Mouse (Mus musculus) MEL (cell line): Measurements from ENCODE around the gene Vps50.

Experiments used
- CTCF ChIP-seq, 3 experiments: IDR thresholded peaks in 2 of 3; conservative IDR thresholded peaks in 1 of 3; 2 replicates each; pipeline ENCODE4 v1.5.1; 2011 to 2012; ENCODE audit warnings: low read length in 3 of 3, low read depth in 2 of 3, mild to moderate bottlenecking in 2 of 3, improper control_type of control experiment in 1 of 3, inconsistent platforms in 1 of 3, mixed read lengths in 1 of 3, moderate library complexity in 1 of 3; ENCODE audit not compliant: control insufficient read depth in 1 of 3, insufficient read depth in 1 of 3, poor library complexity in 1 of 3, severe bottlenecking in 1 of 3
- ELF1 ChIP-seq: IDR thresholded peaks from 2 replicates; pipeline ENCODE4 v1.6.1; 2014; ENCODE audit warnings: low read depth, mild to moderate bottlenecking, inconsistent platforms, low read length, improper control_type of control experiment, moderate library complexity
- EP300 ChIP-seq, 2 experiments: IDR thresholded peaks; 2 replicates each; pipeline ENCODE4 v1.6.1; 2011; ENCODE audit warnings: improper control_type of control experiment in 2 of 2, low read length in 2 of 2, low read depth in 1 of 2, mild to moderate bottlenecking in 1 of 2
- GATA1 ChIP-seq: IDR thresholded peaks from 2 replicates; pipeline ENCODE4 v1.6.1; 2011; ENCODE audit warnings: low read depth, low read length, improper control_type of control experiment
- HCFC1 ChIP-seq: IDR thresholded peaks from 2 replicates; pipeline ENCODE4 v1.6.1; 2012; ENCODE audit warnings: low read depth, mild to moderate bottlenecking, inconsistent platforms, low read length, improper control_type of control experiment, moderate library complexity
- KAT2A ChIP-seq: conservative IDR thresholded peaks from 2 replicates; pipeline ENCODE4 v1.6.1; 2012; ENCODE audit warnings: low read depth, low read length, improper control_type of control experiment, inconsistent platforms
- MAX ChIP-seq: IDR thresholded peaks from 2 replicates; pipeline ENCODE4 v1.6.1; 2011; ENCODE audit warnings: low read length, improper control_type of control experiment
- NELFE ChIP-seq: IDR thresholded peaks from 2 replicates; pipeline ENCODE4 v1.6.1; 2011; ENCODE audit warnings: low read depth, low read length, improper control_type of control experiment
- NRF1 ChIP-seq: IDR thresholded peaks from 2 replicates; pipeline ENCODE4 v1.6.1; 2014; ENCODE audit warnings: low read depth, mild to moderate bottlenecking, inconsistent platforms, low read length, improper control_type of control experiment, moderate library complexity; ENCODE audit not compliant: poor library complexity, insufficient read depth, severe bottlenecking
- SMC3 ChIP-seq: IDR thresholded peaks from 2 replicates; pipeline ENCODE4 v1.6.1; 2011; ENCODE audit warnings: low read depth, low read length, improper control_type of control experiment
- TAL1 ChIP-seq: IDR thresholded peaks from 2 replicates; pipeline ENCODE4 v1.6.1; 2012; ENCODE audit warnings: mild to moderate bottlenecking, inconsistent platforms, low read length, moderate library complexity, mixed read lengths
- ZC3H11A ChIP-seq: IDR thresholded peaks from 2 replicates; pipeline ENCODE4 v1.6.1; 2012; ENCODE audit warnings: low read depth, mild to moderate bottlenecking, inconsistent platforms, low read length, improper control_type of control experiment
- ZNF384 ChIP-seq: IDR thresholded peaks from 2 replicates; pipeline ENCODE4 v1.6.1; 2012; ENCODE audit warnings: low read depth, mild to moderate bottlenecking, inconsistent platforms, low read length, improper control_type of control experiment

DNA sequence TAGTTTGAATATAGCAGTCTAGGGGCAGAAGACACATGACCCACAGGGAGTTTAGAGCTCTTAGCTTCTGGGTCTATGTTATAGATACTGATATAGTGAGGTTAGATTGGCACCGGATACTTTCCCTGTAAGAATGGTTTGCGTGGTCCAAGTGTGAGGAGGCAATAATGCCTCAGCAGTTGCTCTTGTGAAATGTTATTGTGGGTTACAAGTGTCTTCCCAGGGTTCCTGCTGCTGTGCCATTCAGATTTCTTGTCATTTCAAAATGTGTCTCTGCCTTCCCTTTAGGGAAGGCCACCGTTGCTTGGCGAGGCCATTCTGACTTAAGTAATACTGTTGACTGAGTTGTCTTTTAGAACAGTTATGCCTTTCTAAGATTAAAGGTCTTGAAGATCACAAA lies 66.8 kb downstream of the Vps50 start:
- TF ChIP-seq EP300 (IDR thresholded peaks at IDR 0.05; ENCODE audit: low read depth in 1 of 2, low read length in 2 of 2) (no peak), NRF1 (no peak), MAX (no peak), ELF1 (no peak), ZNF384 (no peak), SMC3 (no peak), TAL1 (no peak), NELFE (no peak), KAT2A (no peak), HCFC1 (no peak), CTCF (IDR thresholded peaks at IDR 0.05 in 2 of 3, conservative IDR thresholded peaks at IDR 0.05 in 1 of 3; ENCODE audit: control insufficient read depth in 1 of 3, insufficient read depth in 1 of 3, low read depth in 2 of 3, low read length in 3 of 3, poor library complexity in 1 of 3, severe bottlenecking in 1 of 3) (no peak), GATA1 (no peak), ZC3H11A (no peak)
